Mouse (Mus musculus) thymus, postnatal 0 days (tissue): Measurements from ENCODE around the gene Hba-x. TPM values are rescaled to one million over a fixed set of nuclear protein-coding genes. Genes with fewer than 3 reads are reported as not detected.
A peak's percentile ranks its signal among the peaks of the same experiment; 100 is the strongest.

Source experiments
- DNase-seq: peaks from one replicate; pipeline ENCODE4 v3.0.0-alpha.2; 2015; ENCODE audit warnings: low spot score
- polyA plus RNA-seq: library from polyadenylated mRNA; unstranded; fragments of >200 nt; fragmentation: Nextera tagmentation; extraction: Ambion mirVana; gene quantifications from 2 replicates; pipeline ENCODE4 v1.2.1, GENCODE M21; 2015

Gene Hba-x
- polyA plus RNA-seq, 1 experiment from 2014 or later, result 1.9 TPM

DNA sequence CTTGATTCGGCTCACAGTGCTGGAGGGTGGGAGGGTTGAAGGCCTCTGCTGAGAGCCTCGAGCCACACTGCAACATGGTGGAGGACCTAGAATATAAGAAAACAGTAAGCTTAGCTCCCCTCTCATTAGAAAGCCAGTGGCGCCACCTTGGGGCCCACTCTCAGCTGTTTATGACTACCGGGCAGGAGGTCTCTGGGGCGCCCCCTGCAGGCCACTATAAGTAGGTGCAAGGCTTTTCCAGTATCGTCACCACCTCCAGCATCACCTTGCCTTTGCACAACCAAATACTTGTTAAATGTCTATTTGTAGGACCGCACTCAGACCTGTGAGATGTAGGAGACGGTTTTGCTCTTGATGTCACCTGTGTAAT, 45.0 kb downstream of the Hba-x start:
- DNase-seq, result peak; percentile 79

DNA sequence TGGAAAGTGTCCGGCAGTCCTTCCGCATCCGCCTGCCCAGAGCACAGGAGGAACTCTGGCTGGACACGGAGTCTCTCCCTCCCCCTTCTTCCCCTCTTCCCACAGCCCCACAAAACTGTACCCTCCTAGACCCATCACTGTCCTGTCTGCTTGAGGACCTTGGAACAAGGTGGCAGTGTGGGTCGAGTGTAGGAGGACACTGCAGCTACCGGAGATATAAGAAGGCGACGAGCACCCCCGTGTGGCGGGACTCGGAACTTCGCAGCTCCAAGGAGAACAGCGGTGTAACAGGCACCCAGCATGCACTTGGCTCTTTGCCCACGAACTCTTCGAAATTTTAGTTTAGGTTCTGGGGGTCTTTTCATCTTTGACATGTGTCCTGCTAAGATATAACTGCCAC, 48.4 kb downstream of the Hba-x start:
- peak; percentile 87 for DNase-seq

Other genes with a start within 250 kb of the Hba-x start
- gene Il9r, start 76.1 kb upstream of the Hba-x start, polyA plus RNA-seq, result 5.3 and 5.7 TPM in 2 replicates
- gene Snrnp25, start 71.0 kb upstream of the Hba-x start, polyA plus RNA-seq, result 103 TPM in 2 replicates
- gene Rhbdf1, start 54.1 kb upstream of the Hba-x start, polyA plus RNA-seq, result 10.6 and 11.2 TPM in 2 replicates
- gene Mpg, start 49.9 kb upstream of the Hba-x start, polyA plus RNA-seq, result 30.0 and 36.0 TPM in 2 replicates
- 38.5 and 39.4 TPM in 2 replicates for gene Nprl3, start 8.7 kb upstream of the Hba-x start, polyA plus RNA-seq
- gene Hba-a1, start 7.1 kb downstream of the Hba-x start, polyA plus RNA-seq, result 616 and 668 TPM in 2 replicates
- 0.33 and 0.34 TPM in 2 replicates for gene Hbq1b, start 10.6 kb downstream of the Hba-x start, polyA plus RNA-seq
- 1,475 and 1,659 TPM in 2 replicates for gene Hba-a2, start 20.1 kb downstream of the Hba-x start, polyA plus RNA-seq
- gene Hbq1a, start 23.7 kb downstream of the Hba-x start, polyA plus RNA-seq, result not detected in 2 replicates
- gene Sh3pxd2b, start 71.4 kb downstream of the Hba-x start, polyA plus RNA-seq, result 2.3 and 2.7 TPM in 2 replicates
- gene Ubtd2, start 179.0 kb downstream of the Hba-x start, polyA plus RNA-seq, result 15.4 and 16.1 TPM in 2 replicates